Mouse (Mus musculus) MEL (cell line): ENCODE data around the gene Map1b. TPM values are rescaled to one million over a fixed set of nuclear protein-coding genes. Genes with fewer than 3 reads are reported as not detected.

Experiments used
- DNase-seq: peaks from one replicate; pipeline ENCODE4 v3.0.0; 2011; ENCODE audit warnings: low read depth, low spot score
- H3K27ac ChIP-seq: 2 replicates; pipeline ENCODE4 v1.5.1; 2012; ENCODE audit warnings: low read depth, mild to moderate bottlenecking, control low read depth, low read length, moderate library complexity; ENCODE audit not compliant: control insufficient read depth
- H3K27me3 ChIP-seq, 2 experiments: fragments of 150-350 bp in 1 of 2; sonication (generic) in 1 of 2; 2 replicates each; pipeline ENCODE4 v1.6.1; 2012; ENCODE audit warnings: low read length in 2 of 2, mild to moderate bottlenecking in 2 of 2, improper control_type of control experiment in 1 of 2, moderate library complexity in 1 of 2; ENCODE audit not compliant: insufficient read depth in 2 of 2, control insufficient read depth in 1 of 2
- H3K36me3 ChIP-seq, 2 experiments: 2 replicates each; pipeline ENCODE4 v1.6.1; 2012 to 2014; ENCODE audit warnings: low read length in 2 of 2, improper control_type of control experiment in 1 of 2, inconsistent platforms in 1 of 2, mild to moderate bottlenecking in 1 of 2; ENCODE audit not compliant: insufficient read depth in 2 of 2, control insufficient read depth in 1 of 2
- H3K4me1 ChIP-seq, 2 experiments: fragments of 150-350 bp in 1 of 2; sonication (generic) in 1 of 2; 2 replicates each; pipeline ENCODE4 v1.6.1; 2012; ENCODE audit warnings: low read length in 2 of 2, improper control_type of control experiment in 1 of 2, mild to moderate bottlenecking in 1 of 2; ENCODE audit not compliant: insufficient read depth in 2 of 2, control insufficient read depth in 1 of 2
- H3K4me3 ChIP-seq, 2 experiments: fragments of 150-350 bp in 1 of 2; sonication (generic) in 1 of 2; 2 replicates each; pipeline ENCODE4 v1.5.1; 2012; ENCODE audit warnings: low read depth in 2 of 2, low read length in 2 of 2, mild to moderate bottlenecking in 2 of 2, moderate library complexity in 2 of 2, control low read depth in 1 of 2, improper control_type of control experiment in 1 of 2; ENCODE audit not compliant: control insufficient read depth in 1 of 2, insufficient read depth in 1 of 2
- H3K79me2 ChIP-seq: 2 replicates; pipeline ENCODE4 v1.6.1; 2012; ENCODE audit warnings: mild to moderate bottlenecking, low read length, moderate library complexity; ENCODE audit not compliant: control insufficient read depth, poor library complexity, insufficient read depth
- H3K9ac ChIP-seq: 2 replicates; pipeline ENCODE4 v1.6.1; 2012; ENCODE audit warnings: low read depth, mild to moderate bottlenecking, control low read depth, low read length, moderate library complexity; ENCODE audit not compliant: control insufficient read depth, poor library complexity, severe bottlenecking
- H3K9me3 ChIP-seq: fragments of 150-350 bp; sonication (generic); replicated peaks from 2 replicates; pipeline ENCODE4 v1.6.1; 2012; ENCODE audit warnings: mild to moderate bottlenecking, low read length, improper control_type of control experiment, moderate library complexity; ENCODE audit not compliant: insufficient read depth
- BHLHE40 ChIP-seq: IDR thresholded peaks from 2 replicates; pipeline ENCODE4 v1.6.1; 2012; ENCODE audit warnings: low read depth, mild to moderate bottlenecking, inconsistent platforms, low read length, improper control_type of control experiment, borderline replicate concordance
- CHD1 ChIP-seq: IDR thresholded peaks from 2 replicates; pipeline ENCODE4 v1.6.1; 2012; ENCODE audit warnings: low read depth, mild to moderate bottlenecking, inconsistent platforms, low read length, improper control_type of control experiment
- ELF1 ChIP-seq: IDR thresholded peaks from 2 replicates; pipeline ENCODE4 v1.6.1; 2014; ENCODE audit warnings: low read depth, mild to moderate bottlenecking, inconsistent platforms, low read length, improper control_type of control experiment, moderate library complexity
- ETS1 ChIP-seq: IDR thresholded peaks from 2 replicates; pipeline ENCODE4 v1.6.1; 2012; ENCODE audit warnings: low read depth, mild to moderate bottlenecking, inconsistent platforms, low read length, improper control_type of control experiment, moderate library complexity
- GABPA ChIP-seq: IDR thresholded peaks from 2 replicates; pipeline ENCODE4 v1.6.1; 2012; ENCODE audit warnings: low read depth, mild to moderate bottlenecking, inconsistent platforms, low read length, improper control_type of control experiment, moderate library complexity
- GATA1 ChIP-seq: IDR thresholded peaks from 2 replicates; pipeline ENCODE4 v1.6.1; 2011; ENCODE audit warnings: low read depth, low read length, improper control_type of control experiment
- MAZ ChIP-seq: IDR thresholded peaks from 2 replicates; pipeline ENCODE4 v1.6.1; 2012; ENCODE audit warnings: low read depth, mild to moderate bottlenecking, inconsistent platforms, low read length, improper control_type of control experiment
- MEF2A ChIP-seq: IDR thresholded peaks from 2 replicates; pipeline ENCODE4 v1.6.1; 2014; ENCODE audit warnings: low read depth, mild to moderate bottlenecking, inconsistent platforms, low read length, improper control_type of control experiment; ENCODE audit not compliant: poor library complexity, insufficient replicate concordance, severe bottlenecking; ENCODE audit errors: extremely low read depth
- MXI1 ChIP-seq: IDR thresholded peaks from 2 replicates; pipeline ENCODE4 v1.6.1; 2011; ENCODE audit warnings: mild to moderate bottlenecking, low read depth, low read length, improper control_type of control experiment
- NELFE ChIP-seq: IDR thresholded peaks from 2 replicates; pipeline ENCODE4 v1.6.1; 2011; ENCODE audit warnings: low read depth, low read length, improper control_type of control experiment
- NRF1 ChIP-seq: IDR thresholded peaks from 2 replicates; pipeline ENCODE4 v1.6.1; 2014; ENCODE audit warnings: low read depth, mild to moderate bottlenecking, inconsistent platforms, low read length, improper control_type of control experiment, moderate library complexity; ENCODE audit not compliant: poor library complexity, insufficient read depth, severe bottlenecking
- POLR2A ChIP-seq, 2 experiments: IDR thresholded peaks; 2 replicates each; pipeline ENCODE4 v1.6.1; 2011 to 2012; ENCODE audit warnings: low read length in 2 of 2, mild to moderate bottlenecking in 2 of 2, control low read depth in 1 of 2, improper control_type of control experiment in 1 of 2, low read depth in 1 of 2, moderate library complexity in 1 of 2; ENCODE audit not compliant: control insufficient read depth in 1 of 2, insufficient read depth in 1 of 2, poor library complexity in 1 of 2
- POLR2AphosphoS5 ChIP-seq: IDR thresholded peaks from 2 replicates; pipeline ENCODE4 v1.6.1; 2012; ENCODE audit warnings: low read depth, borderline replicate concordance, mild to moderate bottlenecking, inconsistent platforms, low read length, moderate library complexity, mixed read lengths
- SIN3A ChIP-seq: IDR thresholded peaks from 2 replicates; pipeline ENCODE4 v1.6.1; 2012; ENCODE audit warnings: low read length, improper control_type of control experiment, inconsistent platforms
- SMC3 ChIP-seq: IDR thresholded peaks from 2 replicates; pipeline ENCODE4 v1.6.1; 2011; ENCODE audit warnings: low read depth, low read length, improper control_type of control experiment
- TBP ChIP-seq: IDR thresholded peaks from 2 replicates; pipeline ENCODE4 v1.8.0; 2011; ENCODE audit warnings: low read depth, low read length, improper control_type of control experiment
- UBTF ChIP-seq: IDR thresholded peaks from 2 replicates; pipeline ENCODE4 v1.6.1; 2012; ENCODE audit warnings: low read depth, mild to moderate bottlenecking, inconsistent platforms, low read length, improper control_type of control experiment, moderate library complexity, borderline replicate concordance; ENCODE audit not compliant: insufficient read depth
- USF2 ChIP-seq, 2 experiments: IDR thresholded peaks; 2 replicates each; pipeline ENCODE4 v1.6.1; 2011 to 2012; ENCODE audit warnings: improper control_type of control experiment in 2 of 2, low read length in 2 of 2, borderline replicate concordance in 1 of 2, inconsistent platforms in 1 of 2, low read depth in 1 of 2, mild to moderate bottlenecking in 1 of 2; ENCODE audit not compliant: insufficient read depth in 1 of 2
- ZC3H11A ChIP-seq: IDR thresholded peaks from 2 replicates; pipeline ENCODE4 v1.6.1; 2012; ENCODE audit warnings: low read depth, mild to moderate bottlenecking, inconsistent platforms, low read length, improper control_type of control experiment
- polyA plus RNA-seq, 2 experiments: library from polyadenylated mRNA; stranded (reverse) in 1 of 2; unstranded in 1 of 2; fragments of >175 nt in 1 of 2; fragments of >200 nt in 1 of 2; gene quantifications; 2 replicates each; pipeline versions ENCODE4 v1.2.1 to v1.2.4; 2012; ENCODE audit warnings: low replicate concordance in 2 of 2, low read depth in 1 of 2; ENCODE audit not compliant: insufficient read length in 2 of 2, insufficient read depth in 1 of 2, missing spikeins in 1 of 2
- total RNA-seq: library from RNA; depleted of rRNA; stranded (reverse); fragments of 300-350 nt; gene quantifications from 2 replicates; pipeline ENCODE4 v1.2.3, GENCODE M21; 2012

Map1b gene
- total and polyA plus RNA-seq, 3 experiments = not detected

DNA sequence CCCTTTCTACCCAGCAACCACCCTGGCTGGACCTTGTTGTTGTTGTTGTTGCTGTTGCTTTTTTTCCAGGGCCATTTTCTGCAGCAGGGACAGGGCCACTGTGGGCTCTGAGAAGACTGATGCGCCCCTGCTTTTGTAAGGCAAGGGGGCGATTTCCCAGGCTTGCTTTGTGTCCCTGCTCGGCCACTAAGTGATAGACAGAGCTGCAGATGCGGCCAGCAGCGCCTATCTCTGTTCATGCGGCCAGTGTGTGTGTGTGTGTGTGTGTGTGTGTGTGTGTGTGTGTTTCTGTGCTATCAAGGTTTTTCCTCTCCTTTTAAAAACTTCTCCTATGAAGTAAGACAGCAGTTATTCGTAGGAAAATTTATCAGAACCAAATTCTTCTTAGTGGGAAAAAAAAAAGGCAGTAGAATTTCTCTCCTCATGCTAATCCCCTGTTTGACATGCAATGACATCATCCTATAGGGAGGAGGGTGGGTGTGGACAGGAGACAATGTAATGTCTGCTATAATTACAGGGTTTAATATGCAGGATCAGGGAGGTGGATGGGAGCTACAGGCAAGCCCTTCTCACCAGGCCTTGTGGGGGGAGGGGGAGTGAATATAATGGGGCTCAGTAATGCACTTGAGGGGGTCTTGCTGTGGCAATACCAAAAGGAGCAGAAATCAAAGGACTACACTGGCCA, 23.6 kb downstream of the Map1b start:
- H3K36me3 ChIP-seq = no peaks in the 10 kb centered on the region
- no peak for DNase-seq
- H3K4me3 ChIP-seq = no peak overlapping the region
- no peaks in the 10 kb centered on the region for H3K27me3 ChIP-seq
- 0 out of 2 replicates have a peak, but pooled peaks cover 1% of the 10 kb centered on the region for H3K9me3 ChIP-seq
- TF ChIP-seq ETS1 (no peak), NRF1 (no peak), TBP (no peak), CHD1 (no peak), POLR2AphosphoS5 (no peak), GABPA (no peak), MXI1 (no peak), POLR2A (IDR thresholded peaks at IDR 0.05; ENCODE audit: control insufficient read depth in 1 of 2, insufficient read depth in 1 of 2, low read depth in 1 of 2, low read length in 2 of 2, poor library complexity in 1 of 2) (no peak), BHLHE40 (no peak), MEF2A (no peak), USF2 (IDR thresholded peaks at IDR 0.05; ENCODE audit: borderline replicate concordance in 1 of 2, insufficient read depth in 1 of 2, low read depth in 1 of 2, low read length in 2 of 2) (no peak), MAZ (no peak), ELF1 (no peak), GATA1 (no peak), UBTF (no peak), SIN3A (no peak), NELFE (no peak)
- H3K9ac ChIP-seq = no peak overlapping the region
- H3K27ac ChIP-seq = no peak overlapping the region
- no peaks in the 10 kb centered on the region for H3K4me1 ChIP-seq
- no peaks in the 10 kb centered on the region for H3K79me2 ChIP-seq

DNA sequence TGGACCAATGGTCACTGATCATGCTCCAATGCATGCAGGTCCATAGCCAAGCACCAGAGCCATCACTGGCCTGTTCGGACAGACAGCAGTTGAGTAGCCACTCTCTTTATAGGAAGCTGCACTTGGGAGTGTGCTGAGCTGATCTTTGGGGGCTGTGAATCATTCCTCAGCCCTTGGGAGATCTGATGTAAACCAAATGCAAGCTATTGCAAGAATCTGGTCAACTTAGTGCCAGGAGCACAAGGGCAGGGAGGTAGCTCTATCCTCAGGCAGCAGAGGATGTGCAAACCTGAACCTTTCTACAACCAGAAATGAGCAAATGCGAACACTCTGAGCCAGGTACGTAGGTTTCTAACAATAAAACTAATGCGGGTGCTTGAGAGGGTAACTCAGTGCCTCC, 26.3 kb downstream of the Map1b start:
- Histone ChIP-seq H3K36me3 (no peaks in the 10 kb centered on the region), H3K79me2 (no peaks in the 10 kb centered on the region), H3K27ac (no peak overlapping the region), H3K9me3 (0 out of 2 replicates have a peak, but pooled peaks cover 1% of the 10 kb centered on the region), H3K4me1 (no peaks in the 10 kb centered on the region), H3K27me3 (no peaks in the 10 kb centered on the region), H3K9ac (no peak overlapping the region), H3K4me3 (no peak overlapping the region)
- no peak for DNase-seq
- TF ChIP-seq GATA1 (no peak), NRF1 (no peak), ZC3H11A (no peak), MEF2A (no peak), SMC3 (no peak)
